Mouse (Mus musculus): Measurements from ENCODE around the gene Fgfbp1.

Gene Fgfbp1

GRCm38 (mm10) chr5:43981620-43982019 is at the start of gene Fgfbp1:
TSS of gene Fgfbp1 (minus strand) at chr5:43981779.
- no peak for DNase-seq

GRCm38 (mm10) chr5:43998295-43998989 is 16.9 kb upstream of the Fgfbp1 start:
- no peak for DNase-seq

- DNase-seq: no peak
Observed at GRCm38 (mm10) chr5:43997626-43998025, 16.0 kb upstream of the Fgfbp1 start.

GRCm38 (mm10) chr5:43996162-43996561 is 14.6 kb upstream of the Fgfbp1 start:
- DNase-seq: peak; percentile 8 to 17

- peak; percentile 23 to 33 for DNase-seq
Observed at GRCm38 (mm10) chr5:43994981-43995380, 13.4 kb upstream of the Fgfbp1 start.

GRCm38 (mm10) chr5:43990316-43990715 is 8.7 kb upstream of the Fgfbp1 start:
- DNase-seq: peak; percentile 85

- peak; percentile 17 to 33 for DNase-seq
Observed at GRCm38 (mm10) chr5:43989017-43989416, 7.4 kb upstream of the Fgfbp1 start.

GRCm38 (mm10) chr5:43986212-43986611 is 4.6 kb upstream of the Fgfbp1 start:
- DNase-seq: no peak

GRCm38 (mm10) chr5:43982896-43983295 is 1.3 kb upstream of the Fgfbp1 start:
- DNase-seq: no peak

- DNase-seq: no peak
Observed at GRCm38 (mm10) chr5:43980397-43980796, 1.2 kb downstream of the Fgfbp1 start.

GRCm38 (mm10) chr5:43976821-43977561 is 4.6 kb downstream of the Fgfbp1 start:
- DNase-seq: no peak

GRCm38 (mm10) chr5:43974166-43974565 is 7.4 kb downstream of the Fgfbp1 start:
- no peak for DNase-seq

- no peak for DNase-seq
Observed at GRCm38 (mm10) chr5:43971156-43971555, 10.4 kb downstream of the Fgfbp1 start.

GRCm38 (mm10) chr5:43970532-43970931 is 11.0 kb downstream of the Fgfbp1 start:
- no peak for DNase-seq

GRCm38 (mm10) chr5:43968634-43969033 is 12.9 kb downstream of the Fgfbp1 start:
- DNase-seq: no peak

GRCm38 (mm10) chr5:43961056-43961455 is 20.5 kb downstream of the Fgfbp1 start:
- no peak for DNase-seq

GRCm38 (mm10) chr5:43959884-43960440 is 21.6 kb downstream of the Fgfbp1 start:
- no peak for DNase-seq

GRCm38 (mm10) chr5:43953241-43953640 is 28.3 kb downstream of the Fgfbp1 start:
- no peak for DNase-seq

GRCm38 (mm10) chr5:43948748-43949275 is 32.8 kb downstream of the Fgfbp1 start:
- peak; percentile 56 to 60 for DNase-seq

GRCm38 (mm10) chr5:43948111-43948743 is 33.4 kb downstream of the Fgfbp1 start:
- DNase-seq: peak; percentile 86

- DNase-seq: peak; percentile 67 to 70
Observed at GRCm38 (mm10) chr5:43947330-43947977, 34.1 kb downstream of the Fgfbp1 start.

GRCm38 (mm10) chr5:43933269-43933668 is 48.3 kb downstream of the Fgfbp1 start:
- no peak for DNase-seq

Measured in B cell, adult 2 months (primary cell).